Mouse (Mus musculus) thymus, postnatal 4 days (tissue): Measurements from ENCODE around the gene Klhl6.
"Not testable (repeated sequence)": the region's sequence is repeated elsewhere in the genome, so short reads cannot be mapped to it uniquely, and the experiment has no call there.

Source experiments
- DNase-seq: peaks from one replicate; pipeline ENCODE4 v3.0.0; 2021

Klhl6 gene

GRCm38 (mm10) chr16:19982537-19983257, at the start of gene Klhl6:
Klhl6 (minus strand) TSS chr16:19983037.
- peak; percentile 75 for DNase-seq

- not testable (repeated sequence) for DNase-seq
Observed at GRCm38 (mm10) chr16:20027241-20027640, 44.4 kb upstream of the Klhl6 start.

- DNase-seq, result no peak
Observed at GRCm38 (mm10) chr16:20022821-20023220, 40.0 kb upstream of the Klhl6 start.

- no peak for DNase-seq
Observed at GRCm38 (mm10) chr16:20021848-20022247, 39.0 kb upstream of the Klhl6 start.

GRCm38 (mm10) chr16:20012647-20013046, 29.8 kb upstream of the Klhl6 start:
- no peak for DNase-seq

GRCm38 (mm10) chr16:20006066-20006465, 23.2 kb upstream of the Klhl6 start:
- no peak for DNase-seq

GRCm38 (mm10) chr16:20000286-20000685, 17.4 kb upstream of the Klhl6 start:
- DNase-seq, result not testable (repeated sequence)

GRCm38 (mm10) chr16:19997616-19998015, 14.8 kb upstream of the Klhl6 start:
- DNase-seq, result no peak

GRCm38 (mm10) chr16:19996913-19997312, 14.1 kb upstream of the Klhl6 start:
- DNase-seq, result not testable (repeated sequence)

GRCm38 (mm10) chr16:19995818-19996217, 13.0 kb upstream of the Klhl6 start:
- DNase-seq, result no peak

GRCm38 (mm10) chr16:19993278-19993677, 10.4 kb upstream of the Klhl6 start:
- DNase-seq, result no peak

GRCm38 (mm10) chr16:19990536-19990935, 7.7 kb upstream of the Klhl6 start:
- no peak for DNase-seq

- no peak for DNase-seq
Observed at GRCm38 (mm10) chr16:19987589-19987988, 4.8 kb upstream of the Klhl6 start.

- DNase-seq, result no peak
Observed at GRCm38 (mm10) chr16:19984884-19985643, 2.2 kb upstream of the Klhl6 start.

- DNase-seq, result no peak
Observed at GRCm38 (mm10) chr16:19983559-19983958, 722 bp upstream of the Klhl6 start.

GRCm38 (mm10) chr16:19981684-19982083, 1.2 kb downstream of the Klhl6 start:
- no peak for DNase-seq

GRCm38 (mm10) chr16:19981006-19981405, 1.8 kb downstream of the Klhl6 start:
- DNase-seq, result no peak

GRCm38 (mm10) chr16:19979755-19980154, 3.1 kb downstream of the Klhl6 start:
- no peak for DNase-seq

GRCm38 (mm10) chr16:19977282-19977681, 5.6 kb downstream of the Klhl6 start:
- DNase-seq, result peak; percentile 41

GRCm38 (mm10) chr16:19976825-19977224, 6.0 kb downstream of the Klhl6 start:
- DNase-seq, result no peak

GRCm38 (mm10) chr16:19975432-19975831, 7.4 kb downstream of the Klhl6 start:
- no peak for DNase-seq

- DNase-seq, result no peak
Observed at GRCm38 (mm10) chr16:19973480-19973879, 9.4 kb downstream of the Klhl6 start.

GRCm38 (mm10) chr16:19972736-19973350, 10.0 kb downstream of the Klhl6 start:
- DNase-seq, result no peak

GRCm38 (mm10) chr16:19969506-19969905, 13.3 kb downstream of the Klhl6 start:
- no peak for DNase-seq
